ENCODE assay signal across 8 mouse cellular contexts in the genomic region with DNA sequence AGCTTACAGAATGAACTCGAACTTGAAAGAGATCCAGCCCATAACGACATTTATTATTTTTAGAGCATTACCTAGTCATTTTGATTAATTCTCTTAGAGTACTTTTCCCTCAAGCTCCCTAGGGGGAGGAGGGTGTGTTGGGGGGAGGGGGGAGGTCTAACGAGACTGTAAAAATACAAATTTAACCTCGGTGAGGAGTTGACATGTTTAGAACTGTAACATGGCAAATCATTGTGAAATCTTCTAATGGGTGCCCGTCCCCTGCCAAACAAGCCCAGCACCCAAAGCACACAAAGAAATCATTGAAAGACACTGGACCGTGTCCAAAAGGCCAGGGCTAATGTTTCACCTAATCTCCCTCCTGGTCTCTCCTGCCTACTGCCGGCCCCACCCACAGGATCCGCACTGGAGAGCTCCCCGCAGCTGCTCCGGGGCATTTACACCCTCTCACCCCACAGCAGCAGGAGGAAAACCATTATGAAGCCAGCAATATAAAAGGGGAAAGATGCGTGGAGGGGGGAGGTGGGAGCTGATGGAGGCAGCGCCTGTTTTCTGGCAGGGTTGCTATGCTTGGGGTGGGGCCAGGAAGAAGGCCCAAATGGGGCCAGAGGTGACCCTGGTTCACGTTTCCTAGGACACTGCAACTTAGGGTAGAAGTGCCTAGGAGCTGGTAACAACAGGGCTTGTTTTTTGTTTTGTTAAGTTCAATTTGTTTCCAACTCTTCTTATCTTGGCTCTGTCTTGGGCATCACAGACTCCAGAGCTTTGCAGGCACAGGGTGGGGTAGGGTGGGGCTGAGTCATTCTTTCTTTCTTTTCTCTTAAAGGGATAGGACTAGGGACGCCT.
DNase-seq lines count a peak whose midpoint lies in the region; ATAC-seq and TF ChIP-seq lines count a peak whose summit lies in the region.

No protein-coding gene starts in this region.

- TF ChIP-seq CTCF in layer of hippocampus, adult 2 months (conservative IDR thresholded peaks at IDR 0.05), result no peak
- TF ChIP-seq CTCF in lung, adult 2 months (IDR thresholded peaks at IDR 0.05; ENCODE audit: insufficient read depth, low read length), result no peak
- no peak for TF ChIP-seq CTCF in small intestine, adult 2 months (IDR thresholded peaks at IDR 0.05; ENCODE audit: extremely low read depth, insufficient read length, insufficient replicate concordance, low read depth, low read length)

- no peaks in the 10 kb centered on the region for H3K36me3 ChIP-seq in small intestine, adult 2 months (ENCODE audit: control insufficient read depth, insufficient read depth, low read length)

- H3K4me3 ChIP-seq in layer of hippocampus, adult 2 months, result peak overlapping the region; percentile 29
- no peak overlapping the region for H3K4me3 ChIP-seq in lung, adult 2 months (replicated peaks; ENCODE audit: extremely low read depth, low read depth, low read length)
- H3K4me3 ChIP-seq in small intestine, adult 2 months (ENCODE audit: low read depth, low read length), result peak overlapping the region; percentile 37

- no peak for ATAC-seq in monocyte, adult 5-6 weeks (replicated peaks; ENCODE audit: insufficient number of reproducible peaks, low FRiP score, low TSS enrichment, poor library complexity, severe bottlenecking)

- H3K4me1 ChIP-seq in lung, adult 2 months (ENCODE audit: control insufficient read depth, insufficient read depth, low read length), result peaks cover 5% of the 10 kb centered on the region
- H3K4me1 ChIP-seq in small intestine, adult 2 months (ENCODE audit: control insufficient read depth, insufficient read depth, insufficient read length, low read length), result peaks cover 31% of the 10 kb centered on the region

- WGBS in lung, adult 2 months, result 9% methylated on average over 14 of the region's 14 CpGs
- 8% methylated on average over 14 of the region's 14 CpGs for WGBS in small intestine, adult 2 months

- H3K27ac ChIP-seq in layer of hippocampus, adult 2 months, result peak overlapping the region; percentile 51; the same call in 1 of the 2 replicates
- H3K27ac ChIP-seq in small intestine, adult 2 months (ENCODE audit: insufficient read depth, low read depth, low read length), result peak overlapping the region; percentile 97

- H3K27me3 ChIP-seq in small intestine, adult 2 months (ENCODE audit: control insufficient read depth, insufficient read depth, low read length), result no peaks in the 10 kb centered on the region

- no peak for DNase-seq in layer of hippocampus, adult 2 months (ENCODE audit: low spot score in 2 of 2)
- DNase-seq in layer of hippocampus, adult 9-11 months, result no peak
- DNase-seq in embryo, embryonic 11 days, result peak; percentile 59
- DNase-seq in heart, adult 18-20 months, result peak; percentile 74 to 80
- DNase-seq in kidney, adult 18-20 months, result peak; percentile 93
- DNase-seq in lung, adult 2 months, result peak; percentile 58

- TF ChIP-seq POLR2A in lung, adult 2 months (IDR thresholded peaks at IDR 0.05; ENCODE audit: borderline replicate concordance, extremely low read depth, low read depth, low read length), result no peak
- TF ChIP-seq POLR2A in small intestine, adult 2 months (IDR thresholded peaks at IDR 0.05; ENCODE audit: low read depth, low read length), result no peak

Comparison
In these comparisons a context has a peak if more than half of its experiments do, and no peak if none do; other contexts are left out.
1. DNase-seq: peak in embryo, embryonic 11 days (single experiment), heart, adult 18-20 months (2 of 2), kidney, adult 18-20 months (single experiment) and lung, adult 2 months (single experiment); none in layer of hippocampus, adult 2 months (0 of 2) and layer of hippocampus, adult 9-11 months (single experiment).